ENCODE assay signal across 1 mouse cellular context in genomic region chr16:94328881-94329867, GRCm38 (mm10).
TF ChIP-seq lines count a peak whose summit lies in the region.

No protein-coding gene starts in this region.

TF ChIP-seq in CH12.LX, 34 proteins besides CTCF, POLR2A, EP300 and RAD21 (continued from another document):
- TF ChIP-seq NRF1 (IDR thresholded peaks at IDR 0.05; ENCODE audit: low read depth, low read length) (0 out of 2 replicates have a peak, but pooled peaks have one; percentile 25), ZC3H11A (IDR thresholded peaks at IDR 0.05; ENCODE audit: low read depth, low read length) (no peak), JUND (conservative IDR thresholded peaks at IDR 0.05; ENCODE audit: low read depth, low read length) (no peak), ZNF384 (IDR thresholded peaks at IDR 0.05; ENCODE audit: low read depth, low read length) (no peak), SIN3A (IDR thresholded peaks at IDR 0.05; ENCODE audit: low read length) (peak; percentile 65), POLR2AphosphoS2 (IDR thresholded peaks at IDR 0.05; ENCODE audit: low read depth, low read length) (no peak), TCF12 (IDR thresholded peaks at IDR 0.05; ENCODE audit: low read depth, low read length) (no peak), USF2 (conservative IDR thresholded peaks at IDR 0.05; ENCODE audit: low read depth, low read length) (no peak), PAX5 (IDR thresholded peaks at IDR 0.05; ENCODE audit: low read length) (no peak), ETS1 (conservative IDR thresholded peaks at IDR 0.05; ENCODE audit: low read depth, low read length) (peak; percentile 51; the same call in 1 of the 2 replicates), MAFK (IDR thresholded peaks at IDR 0.05; ENCODE audit: insufficient replicate concordance, low read length) (no peak), MYC (IDR thresholded peaks at IDR 0.05; ENCODE audit: low read depth, low read length) (no peak), BHLHE40 (IDR thresholded peaks at IDR 0.05; ENCODE audit: low read depth, low read length) (peak; percentile 66)
